In the genomic region with DNA sequence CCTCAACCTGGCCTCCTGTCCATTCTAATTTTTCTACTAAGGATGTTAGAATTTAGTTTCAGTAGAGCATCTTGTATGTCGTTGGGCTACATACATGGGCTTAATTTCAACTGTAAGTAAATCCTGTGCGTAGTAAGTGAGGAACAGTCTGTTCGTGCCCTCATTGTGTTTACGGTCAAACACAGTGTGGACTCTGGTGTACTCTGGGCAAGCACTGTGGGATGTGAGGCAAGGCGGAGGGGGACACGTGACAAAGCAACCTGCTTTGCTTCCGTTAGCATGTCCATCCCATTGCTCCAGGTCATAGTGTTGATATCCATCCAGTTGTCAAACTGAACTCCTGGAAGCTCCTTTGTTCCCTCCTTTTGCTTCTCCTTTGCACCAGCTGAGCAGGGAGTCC, we compare ENCODE assay signal across 35 mouse cellular contexts.
"Had no signal": no experiment of that assay in that cellular context is flagged by ENCODE, and none has a peak within 500 bp of the region (broad histone marks: within the 10 kb centered on the region; RNA-seq: fewer than 3 reads in every experiment).

No protein-coding gene starts in this region.

- H3K4me2 ChIP-seq: heart, embryonic 11.5 days; heart, embryonic 12.5 days; heart, embryonic 13.5 days; heart, embryonic 15.5 days; hindbrain, embryonic 12.5 days; hindbrain, embryonic 13.5 days; hindbrain, embryonic 15.5 days; intestine, embryonic 15.5 days; kidney, embryonic 15.5 days had no signal

- H3K4me1 ChIP-seq: heart, embryonic 10.5 days; heart, embryonic 12.5 days; heart, embryonic 13.5 days; heart, embryonic 15.5 days; hindbrain, embryonic 12.5 days; hindbrain, embryonic 13.5 days; hindbrain, embryonic 15.5 days; intestine, embryonic 15.5 days had no signal

- H3K36me3 ChIP-seq: heart, embryonic 10.5 days; heart, embryonic 12.5 days; heart, embryonic 13.5 days; heart, embryonic 15.5 days; hindbrain, embryonic 10.5 days; hindbrain, embryonic 12.5 days; hindbrain, embryonic 13.5 days; hindbrain, embryonic 15.5 days; intestine, embryonic 15.5 days; kidney, embryonic 15.5 days had no signal

- H3K27ac ChIP-seq: heart, adult 2 months; heart, embryonic 10.5 days; heart, embryonic 13.5 days; heart, embryonic 15.5 days; hindbrain, embryonic 10.5 days; hindbrain, embryonic 12.5 days; hindbrain, embryonic 13.5 days; hindbrain, embryonic 15.5 days; hindbrain, postnatal 0 days; intestine, embryonic 15.5 days; kidney, embryonic 15.5 days; kidney, postnatal 0 days; layer of hippocampus, adult 2 months had no signal

- ATAC-seq: hindbrain, embryonic 16.5 days; hindbrain, postnatal 0 days; inflammation-experienced regulatory T-cells, adult 6 months; intestine, embryonic 15.5 days; intestine, embryonic 16.5 days; intestine, postnatal 0 days had no signal

- DNase-seq: heart, adult 2 months; heart, postnatal 10 days; heart, postnatal 14 days; heart, postnatal 36 days; heart, postnatal 4 days; kidney, adult 11 months; kidney, adult 18-20 months; kidney, adult 2 months; kidney, adult 8-10 months; kidney, adult 9 months; kidney, postnatal 10 days; kidney, postnatal 14 days; kidney, postnatal 25 days; kidney, postnatal 36 days; kidney, postnatal 4 days; layer of hippocampus, adult 9-11 months; layer of hippocampus, postnatal 36 days had no signal

- H3K9me3 ChIP-seq: heart, embryonic 10.5 days; heart, embryonic 15.5 days; hindbrain, embryonic 10.5 days; hindbrain, embryonic 12.5 days; hindbrain, embryonic 13.5 days; hindbrain, embryonic 15.5 days; intestine, embryonic 15.5 days had no signal

- H3K9ac ChIP-seq: heart, embryonic 12.5 days; heart, embryonic 13.5 days; heart, embryonic 15.5 days; hindbrain, embryonic 12.5 days; hindbrain, embryonic 13.5 days; hindbrain, embryonic 15.5 days; intestine, embryonic 15.5 days; kidney, embryonic 15.5 days had no signal

- H3K4me3 ChIP-seq: heart, adult 2 months; heart, embryonic 10.5 days; heart, embryonic 12.5 days; heart, embryonic 13.5 days; heart, embryonic 15.5 days; hindbrain, embryonic 10.5 days; hindbrain, embryonic 12.5 days; hindbrain, embryonic 13.5 days; hindbrain, embryonic 15.5 days; intestine, embryonic 15.5 days; kidney, embryonic 15.5 days; layer of hippocampus, adult 2 months had no signal

- H3K27me3 ChIP-seq: heart, embryonic 12.5 days; heart, embryonic 13.5 days; heart, embryonic 15.5 days; hindbrain, embryonic 12.5 days; hindbrain, embryonic 13.5 days; hindbrain, embryonic 15.5 days; intestine, embryonic 15.5 days; kidney, embryonic 15.5 days had no signal
